Mouse (Mus musculus): ENCODE results near the gene Myg1. TPM values are rescaled to one million over a fixed set of nuclear protein-coding genes. Genes with fewer than 3 reads are reported as not detected.
A peak's percentile ranks its signal among the peaks of the same experiment; 100 is the strongest.

The Myg1 gene
- total and polyA plus RNA-seq, 3 experiments = 105 to 132 (median 121) TPM

GRCm38 (mm10) chr15:102376453-102377162 lies 45.1 kb downstream of the Myg1 start:
- H3K4me3 ChIP-seq (replicated peaks in 1 of 3; ENCODE audit: low read depth in 2 of 3, low read length in 2 of 3, poor library complexity in 1 of 3) = peak overlapping the region; percentile 53 to 70 (median 59)
- TF ChIP-seq EP300 (IDR thresholded peaks at IDR 0.05; ENCODE audit: low read length) = no peak
- peak; percentile 45; the same call in 1 of the 2 replicates for TF ChIP-seq POLR2A (IDR thresholded peaks at IDR 0.05; ENCODE audit: low read depth, low read length)
- no peak for TF ChIP-seq ZNF384 (IDR thresholded peaks at IDR 0.05; ENCODE audit: low read depth, low read length)
- dilution Hi-C loops (cut with MboI; ENCODE audit: extremely low pct_ligation_motif_present, extremely low pct_unique_long_range_greater_than_20kb, low sequenced_read_pairs) (no loop called here), in situ Hi-C loops (cut with MboI; ENCODE audit: low pct_ligation_motif_present, low pct_unique_long_range_greater_than_20kb, low sequenced_read_pairs) (no loop called here)
- peak overlapping the region; percentile 53 for H3K9ac ChIP-seq (ENCODE audit: insufficient read depth, low read depth)
- H3K4me1 ChIP-seq (ENCODE audit: control insufficient read depth in 1 of 2, insufficient read depth in 2 of 2) = peaks cover 0 to 17% of the 10 kb centered on the region in 2 experiments; a peak in 3 of 4 replicates
- peak overlapping the region; percentile 80 for H3K4me2 ChIP-seq (ENCODE audit: insufficient read depth, low read depth, poor library complexity, severe bottlenecking)
- DNase-seq (ENCODE audit: extremely low read depth) = peak; percentile 53
- H3K79me2 ChIP-seq (replicated peaks; ENCODE audit: control insufficient read depth, extremely low read depth, insufficient read depth, poor library complexity, severe bottlenecking) = no peaks in the 10 kb centered on the region
- H3K36me3 ChIP-seq (replicated peaks in 1 of 2; ENCODE audit: control insufficient read depth in 1 of 2, insufficient read depth in 1 of 2, low read length in 1 of 2) = no peaks in the 10 kb centered on the region
- H3K27ac ChIP-seq (ENCODE audit: insufficient read depth, low read depth) = no peak overlapping the region
- H3K9me3 ChIP-seq (replicated peaks; ENCODE audit: low read length) = no peaks in the 10 kb centered on the region
- H3K27me3 ChIP-seq (replicated peaks) = peaks cover 45% of the 10 kb centered on the region

- Histone ChIP-seq H3K4me3 (replicated peaks in 1 of 3; ENCODE audit: low read depth in 2 of 3, low read length in 2 of 3, poor library complexity in 1 of 3) (peak overlapping the region; percentile 53 to 70 (median 59)), H3K27ac (ENCODE audit: insufficient read depth, low read depth) (no peak overlapping the region), H3K27me3 (replicated peaks) (peaks cover 41% of the 10 kb centered on the region), H3K9me3 (replicated peaks; ENCODE audit: low read length) (no peaks in the 10 kb centered on the region), H3K36me3 (replicated peaks in 1 of 2; ENCODE audit: control insufficient read depth in 1 of 2, insufficient read depth in 1 of 2, low read length in 1 of 2) (no peaks in the 10 kb centered on the region), H3K4me1 (ENCODE audit: control insufficient read depth in 1 of 2, insufficient read depth in 2 of 2) (peaks cover 0 to 17% of the 10 kb centered on the region in 2 experiments; a peak in 3 of 4 replicates), H3K9ac (ENCODE audit: insufficient read depth, low read depth) (peak overlapping the region; percentile 53), H3K79me2 (replicated peaks; ENCODE audit: control insufficient read depth, extremely low read depth, insufficient read depth, poor library complexity, severe bottlenecking) (no peaks in the 10 kb centered on the region), H3K4me2 (ENCODE audit: insufficient read depth, low read depth, poor library complexity, severe bottlenecking) (peak overlapping the region; percentile 80)
- dilution Hi-C loops (cut with MboI; ENCODE audit: extremely low pct_ligation_motif_present, extremely low pct_unique_long_range_greater_than_20kb, low sequenced_read_pairs) (no loop called here), in situ Hi-C loops (cut with MboI; ENCODE audit: low pct_ligation_motif_present, low pct_unique_long_range_greater_than_20kb, low sequenced_read_pairs) (no loop called here)
- DNase-seq (ENCODE audit: extremely low read depth) = peak; percentile 91
- TF ChIP-seq GABPA (IDR thresholded peaks at IDR 0.05; ENCODE audit: insufficient replicate concordance, low read depth, low read length) (no peak), EP300 (IDR thresholded peaks at IDR 0.05; ENCODE audit: low read length) (no peak), KAT2A (IDR thresholded peaks at IDR 0.05; ENCODE audit: insufficient replicate concordance, low read length) (no peak), JUN (IDR thresholded peaks at IDR 0.05; ENCODE audit: insufficient read depth, low read depth, low read length) (no peak), MEF2A (IDR thresholded peaks at IDR 0.05; ENCODE audit: borderline replicate concordance, low read depth, low read length) (peak; percentile 61; the same call in 1 of the 2 replicates), RCOR1 (conservative IDR thresholded peaks at IDR 0.05; ENCODE audit: low read depth, low read length) (no peak), ZNF384 (IDR thresholded peaks at IDR 0.05; ENCODE audit: low read depth, low read length) (no peak), MXI1 (IDR thresholded peaks at IDR 0.05; ENCODE audit: low read depth, low read length) (no peak; the same call in 1 of the 2 replicates), POLR2A (IDR thresholded peaks at IDR 0.05; ENCODE audit: low read depth, low read length) (no peak), RAD21 (IDR thresholded peaks at IDR 0.05; ENCODE audit: low read depth, low read length) (peak; percentile 90), TCF12 (IDR thresholded peaks at IDR 0.05; ENCODE audit: low read depth, low read length) (peak; percentile 59; the same call in 1 of the 2 replicates), PAX5 (IDR thresholded peaks at IDR 0.05; ENCODE audit: low read length) (no peak), TBP (conservative IDR thresholded peaks at IDR 0.05; ENCODE audit: low read depth, low read length) (no peak), USF2 (conservative IDR thresholded peaks at IDR 0.05; ENCODE audit: low read depth, low read length) (no peak), ELF1 (IDR thresholded peaks at IDR 0.05; ENCODE audit: low read depth, low read length) (no peak), SMC3 (IDR thresholded peaks at IDR 0.05; ENCODE audit: low read depth, low read length) (peak; percentile 85), HCFC1 (IDR thresholded peaks at IDR 0.05; ENCODE audit: low read depth, low read length) (peak; percentile 28; the same call in 1 of the 2 replicates), MAX (IDR thresholded peaks at IDR 0.05; ENCODE audit: low read length) (no peak), ZMIZ1 (IDR thresholded peaks at IDR 0.05; ENCODE audit: low read depth, low read length) (no peak), ZC3H11A (IDR thresholded peaks at IDR 0.05; ENCODE audit: low read depth, low read length) (no peak; the same call in 1 of the 2 replicates), MAFK (IDR thresholded peaks at IDR 0.05; ENCODE audit: insufficient replicate concordance, low read length) (no peak), ETS1 (conservative IDR thresholded peaks at IDR 0.05; ENCODE audit: low read depth, low read length) (peak; percentile 41), IRF4 (IDR thresholded peaks at IDR 0.05; ENCODE audit: low read depth, low read length) (no peak), E2F4 (IDR thresholded peaks at IDR 0.05; ENCODE audit: insufficient replicate concordance, low read depth, low read length) (no peak), JUND (conservative IDR thresholded peaks at IDR 0.05; ENCODE audit: low read depth, low read length) (no peak), CHD1 (IDR thresholded peaks at IDR 0.05; ENCODE audit: low read depth, low read length) (no peak), POLR2AphosphoS2 (IDR thresholded peaks at IDR 0.05; ENCODE audit: low read depth, low read length) (no peak), BHLHE40 (IDR thresholded peaks at IDR 0.05; ENCODE audit: low read depth, low read length) (peak; percentile 59), ZKSCAN1 (IDR thresholded peaks at IDR 0.05; ENCODE audit: borderline replicate concordance, low read depth, low read length) (no peak), NELFE (IDR thresholded peaks at IDR 0.05; ENCODE audit: low read depth, low read length) (no peak; the same call in 1 of the 2 replicates), USF1 (IDR thresholded peaks at IDR 0.05; ENCODE audit: low read depth, low read length) (no peak)
These were observed 45.6 kb downstream of the Myg1 start for GRCm38 (mm10) chr15:102377163-102377543.
